ENCODE assay signal across 10 mouse cellular contexts in genomic region chr1:153598773-153599172, GRCm38 (mm10). TPM values are rescaled to one million over a fixed set of nuclear protein-coding genes. Genes with fewer than 3 reads are reported as not detected.
DNase-seq lines count a peak whose midpoint lies in the region; ATAC-seq and TF ChIP-seq lines count a peak whose summit lies in the region.
"Had no signal": no experiment of that assay in that cellular context is flagged by ENCODE, and none has a peak within 500 bp of the region (broad histone marks: within the 10 kb centered on the region; RNA-seq: fewer than 3 reads in every experiment).

No protein-coding gene starts in this region.

- H3K9ac ChIP-seq in forebrain, embryonic 12.5 days: no peak overlapping the region
- no peak overlapping the region for H3K9ac ChIP-seq in hindbrain, embryonic 13.5 days
- H3K9ac ChIP-seq in intestine, postnatal 0 days (ENCODE audit: low read depth, low read length): no peak overlapping the region
- H3K9ac ChIP-seq: embryonic facial prominence, embryonic 15.5 days had no signal

- 11% methylated on average over 2 of the region's 2 CpGs for WGBS in forebrain, embryonic 12.5 days
- 10% methylated on average over 2 of the region's 2 CpGs for WGBS in hindbrain, embryonic 13.5 days
- 18% methylated on average over 2 of the region's 2 CpGs for WGBS in intestine, postnatal 0 days

- ATAC-seq in forebrain, embryonic 12.5 days (ENCODE audit: low FRiP score): peak; percentile 81
- ATAC-seq in hindbrain, embryonic 13.5 days (ENCODE audit: low FRiP score): peak; percentile 63
- no peak for ATAC-seq in intestine, postnatal 0 days

- H3K9me3 ChIP-seq in forebrain, embryonic 12.5 days: no peaks in the 10 kb centered on the region
- no peaks in the 10 kb centered on the region for H3K9me3 ChIP-seq in hindbrain, embryonic 13.5 days
- no peaks in the 10 kb centered on the region for H3K9me3 ChIP-seq in intestine, postnatal 0 days (ENCODE audit: control insufficient read depth)
- H3K9me3 ChIP-seq: embryonic facial prominence, embryonic 15.5 days had no signal

- peak; percentile 13 for DNase-seq in layer of hippocampus, adult 9-11 months
- no peak for DNase-seq in layer of hippocampus, adult 8-10 months (ENCODE audit: low spot score in 2 of 2)
- peak; percentile 90 for DNase-seq in mesoderm, embryonic 11.5 days (ENCODE audit: low read depth, low spot score)
- no peak for DNase-seq in thymus, postnatal 10 days (ENCODE audit: low spot score in 2 of 2)
- DNase-seq in left cerebral cortex, adult 18-20 months (ENCODE audit: low spot score in 2 of 2): no peak

- 0 out of 2 replicates have a peak overlapping the region, but pooled peaks have one; percentile 19 for H3K27ac ChIP-seq in forebrain, embryonic 12.5 days
- H3K27ac ChIP-seq in hindbrain, embryonic 13.5 days: peak overlapping the region; percentile 25; the same call in 1 of the 2 replicates
- H3K27ac ChIP-seq in intestine, postnatal 0 days (ENCODE audit: low read depth, low read length): no peak overlapping the region
- H3K27ac ChIP-seq: embryonic facial prominence, embryonic 15.5 days had no signal

- no peak overlapping the region for H3K4me3 ChIP-seq in forebrain, embryonic 12.5 days (replicated peaks)
- H3K4me3 ChIP-seq in hindbrain, embryonic 13.5 days: no peak overlapping the region
- no peak overlapping the region for H3K4me3 ChIP-seq in intestine, postnatal 0 days (ENCODE audit: low read depth, low read length)
- H3K4me3 ChIP-seq: embryonic facial prominence, embryonic 15.5 days had no signal

- H3K27me3 ChIP-seq in forebrain, embryonic 12.5 days: no peaks in the 10 kb centered on the region
- no peaks in the 10 kb centered on the region for H3K27me3 ChIP-seq in hindbrain, embryonic 13.5 days
- no peaks in the 10 kb centered on the region for H3K27me3 ChIP-seq in intestine, postnatal 0 days (replicated peaks; ENCODE audit: control insufficient read depth, insufficient read depth, low read length)
- H3K27me3 ChIP-seq: CH12.LX; embryonic facial prominence, embryonic 15.5 days had no signal

- H3K4me1 ChIP-seq in forebrain, embryonic 12.5 days: peaks cover 18% of the 10 kb centered on the region
- peaks cover 14% of the 10 kb centered on the region for H3K4me1 ChIP-seq in hindbrain, embryonic 13.5 days (replicated peaks)
- H3K4me1 ChIP-seq in intestine, postnatal 0 days (replicated peaks; ENCODE audit: control insufficient read depth, insufficient read depth, low read length): no peaks in the 10 kb centered on the region
- H3K4me1 ChIP-seq: embryonic facial prominence, embryonic 15.5 days had no signal

- H3K4me2 ChIP-seq in forebrain, embryonic 12.5 days: no peak overlapping the region
- H3K4me2 ChIP-seq in hindbrain, embryonic 13.5 days: no peak overlapping the region
- H3K4me2 ChIP-seq in intestine, postnatal 0 days (replicated peaks; ENCODE audit: low read depth): no peak overlapping the region
- H3K4me2 ChIP-seq: embryonic facial prominence, embryonic 15.5 days had no signal

- no peak for TF ChIP-seq CTCF in intestine, postnatal 0 days (IDR thresholded peaks at IDR 0.05; ENCODE audit: low read depth)

- H3K36me3 ChIP-seq in forebrain, embryonic 12.5 days (replicated peaks): no peaks in the 10 kb centered on the region
- H3K36me3 ChIP-seq in hindbrain, embryonic 13.5 days: no peaks in the 10 kb centered on the region
- H3K36me3 ChIP-seq in intestine, postnatal 0 days (ENCODE audit: control insufficient read depth, insufficient read depth): no peaks in the 10 kb centered on the region
- H3K36me3 ChIP-seq: embryonic facial prominence, embryonic 15.5 days had no signal

RNA-seq across cellular contexts. Expression of gene Npl, which starts 48.9 kb away (rescaled TPM):
- 1 to 10 TPM; 3.3 to 6.6 (median 5.1) TPM for total RNA-seq in layer of hippocampus, adult 8-10 months (2022)
- 10.9 and 11.1 TPM in 2 replicates for polyA plus RNA-seq in forebrain, embryonic 12.5 days (2016; fragmentation: Nextera tagmentation; extraction: Ambion mirVana)
- 14.0 and 14.4 TPM in 2 replicates for polyA plus RNA-seq in hindbrain, embryonic 13.5 days (2015; fragmentation: Nextera tagmentation; extraction: Ambion mirVana)
- 967 and 1,051 TPM in 2 replicates for polyA plus RNA-seq in intestine, postnatal 0 days (2015; fragmentation: Nextera tagmentation; extraction: Ambion mirVana)
- 1 to 10 TPM; 5.3 to 5.4 TPM for total RNA-seq in left cerebral cortex, adult 18-20 months (2021)

RNA-seq across cellular contexts. Expression of gene Rgs8, which starts 54.1 kb away (rescaled TPM):
- total RNA-seq in layer of hippocampus, adult 8-10 months (2022): 10 to 100 TPM; 52.3 to 76.3 (median 59.5) TPM
- 24.3 and 25.1 TPM in 2 replicates for polyA plus RNA-seq in forebrain, embryonic 12.5 days (2016; fragmentation: Nextera tagmentation; extraction: Ambion mirVana)
- polyA plus RNA-seq in hindbrain, embryonic 13.5 days (2015; fragmentation: Nextera tagmentation; extraction: Ambion mirVana): 24.4 and 26.4 TPM in 2 replicates
- polyA plus RNA-seq in intestine, postnatal 0 days (2015; fragmentation: Nextera tagmentation; extraction: Ambion mirVana): 0.07 and 0.17 TPM in 2 replicates
- 10 to 100 TPM; 60.4 to 61.1 TPM for total RNA-seq in left cerebral cortex, adult 18-20 months (2021)
- total RNA-seq: CH12.LX had no signal

Comparison
In these comparisons a context has a peak if more than half of its experiments do, and no peak if none do; other contexts are left out.
1. DNase-seq: peak in layer of hippocampus, adult 9-11 months (single experiment) and mesoderm, embryonic 11.5 days (single experiment); none in layer of hippocampus, adult 8-10 months (0 of 2), thymus, postnatal 10 days (0 of 2) and left cerebral cortex, adult 18-20 months (0 of 2).
2. RNA of gene Npl, which starts 48.9 kb away (polyA plus RNA-seq): 967 to 1,051 TPM in intestine, postnatal 0 days; 14.0 to 14.4 TPM in hindbrain, embryonic 13.5 days and 10.9 to 11.1 TPM in forebrain, embryonic 12.5 days; every median in the first group is over 10 times any median in the second.
3. RNA of gene Rgs8, which starts 54.1 kb away (polyA plus RNA-seq): 24.4 to 26.4 TPM in hindbrain, embryonic 13.5 days and 24.3 to 25.1 TPM in forebrain, embryonic 12.5 days; 0.07 to 0.17 TPM in intestine, postnatal 0 days; every median in the first group is over 10 times any median in the second.